Mouse (Mus musculus): ENCODE results near the gene Sfrp5. TPM values are rescaled to one million over a fixed set of nuclear protein-coding genes. Genes with fewer than 3 reads are reported as not detected.

Gene Sfrp5
- polyA plus RNA-seq, 2 experiments = 0.05 TPM; not detected in 1

- DNase-seq (ENCODE audit: low read depth in 3 of 3, low spot score in 3 of 3) (peak; percentile 33 to 50 (median 44)), ATAC-seq (ENCODE audit: insufficient read depth) (peak; percentile 71)
- TF ChIP-seq EP300 (IDR thresholded peaks at IDR 0.05; ENCODE audit: low read depth) (peak; percentile 64), CTCF (IDR thresholded peaks at IDR 0.05; ENCODE audit: low read depth) (no peak)
- Histone ChIP-seq H3K27me3 (ENCODE audit: control insufficient read depth, insufficient read depth, low read length) (no peaks in the 10 kb centered on the region), H3K4me3 (ENCODE audit: insufficient read depth in 1 of 2, low read depth in 2 of 2, low read length in 2 of 2) (no peak overlapping the region), H3K36me3 (replicated peaks; ENCODE audit: control insufficient read depth, insufficient read depth, low read depth) (peaks cover 3% of the 10 kb centered on the region), H3K9ac (replicated peaks) (0 out of 2 replicates have a peak overlapping the region, but pooled peaks have one; percentile 20), H3K4me1 (replicated peaks; ENCODE audit: control insufficient read depth in 2 of 2, insufficient read depth in 2 of 2, low read length in 1 of 2) (peaks cover 9 to 16% of the 10 kb centered on the region in 2 experiments), H3K27ac (peak overlapping the region; percentile 35), H3K4me2 (ENCODE audit: low read depth) (peak overlapping the region; percentile 32), H3K9me3 (ENCODE audit: control insufficient read depth, low read length) (no peaks in the 10 kb centered on the region)
- 13% methylated on average over 7 of the region's 7 CpGs for WGBS (ENCODE audit: insufficient replicate concordance)
Observed at GRCm38 (mm10) chr19:42176841-42177240, 25.2 kb downstream of the Sfrp5 start.

GRCm38 (mm10) chr19:42170025-42170969 is 31.8 kb downstream of the Sfrp5 start:
- 1% methylated on average over 54 of the region's 56 CpGs for WGBS (ENCODE audit: insufficient replicate concordance)
- TF ChIP-seq EP300 (IDR thresholded peaks at IDR 0.05; ENCODE audit: low read depth) (no peak), CTCF (IDR thresholded peaks at IDR 0.05; ENCODE audit: low read depth) (peak; percentile 24; the same call in 1 of the 2 replicates)
- ATAC-seq (ENCODE audit: insufficient read depth) (peak; percentile 90), DNase-seq (ENCODE audit: low read depth in 3 of 3, low spot score in 3 of 3) (peak; percentile 87 to 91 (median 89))
- H3K27me3 ChIP-seq (ENCODE audit: control insufficient read depth, insufficient read depth, low read length) = peaks cover 6% of the 10 kb centered on the region
- H3K9me3 ChIP-seq (ENCODE audit: control insufficient read depth, low read length) = no peaks in the 10 kb centered on the region
- H3K4me1 ChIP-seq (replicated peaks; ENCODE audit: control insufficient read depth in 2 of 2, insufficient read depth in 2 of 2, low read length in 1 of 2) = peaks cover 12 to 25% of the 10 kb centered on the region in 2 experiments
- peak overlapping the region; percentile 87 for H3K4me2 ChIP-seq (ENCODE audit: low read depth)
- H3K27ac ChIP-seq = peak overlapping the region; percentile 46
- no peaks in the 10 kb centered on the region for H3K36me3 ChIP-seq (replicated peaks; ENCODE audit: control insufficient read depth, insufficient read depth, low read depth)
- H3K4me3 ChIP-seq (ENCODE audit: insufficient read depth in 1 of 2, low read depth in 2 of 2, low read length in 2 of 2) = peak overlapping the region; percentile 64 to 71
- H3K9ac ChIP-seq (replicated peaks) = peak overlapping the region; percentile 81

GRCm38 (mm10) chr19:42169322-42169975 is 32.6 kb downstream of the Sfrp5 start:
- peak; percentile 52 to 67 (median 64) for DNase-seq (ENCODE audit: low read depth in 3 of 3, low spot score in 3 of 3)
- ATAC-seq (ENCODE audit: insufficient read depth) = peak; percentile 39; the same call in 1 of the 2 replicates

GRCm38 (mm10) chr19:42167489-42167888 is 34.6 kb downstream of the Sfrp5 start:
- H3K9me3 ChIP-seq (ENCODE audit: control insufficient read depth, low read length) = no peaks in the 10 kb centered on the region
- no peak overlapping the region for H3K27ac ChIP-seq
- no peak overlapping the region for H3K4me2 ChIP-seq (ENCODE audit: low read depth)
- peaks cover 12 to 25% of the 10 kb centered on the region in 2 experiments for H3K4me1 ChIP-seq (replicated peaks; ENCODE audit: control insufficient read depth in 2 of 2, insufficient read depth in 2 of 2, low read length in 1 of 2)
- no peak overlapping the region for H3K4me3 ChIP-seq (ENCODE audit: insufficient read depth in 1 of 2, low read depth in 2 of 2, low read length in 2 of 2)
- H3K27me3 ChIP-seq (ENCODE audit: control insufficient read depth, insufficient read depth, low read length) = peaks cover 6% of the 10 kb centered on the region
- 64% methylated on average over 9 of the region's 9 CpGs for WGBS (ENCODE audit: insufficient replicate concordance)
- no peak for TF ChIP-seq CTCF (IDR thresholded peaks at IDR 0.05; ENCODE audit: low read depth)
- TF ChIP-seq EP300 (IDR thresholded peaks at IDR 0.05; ENCODE audit: low read depth) = no peak
- no peak for DNase-seq (ENCODE audit: low read depth in 3 of 3, low spot score in 3 of 3)
- H3K9ac ChIP-seq (replicated peaks) = no peak overlapping the region
- no peaks in the 10 kb centered on the region for H3K36me3 ChIP-seq (replicated peaks; ENCODE audit: control insufficient read depth, insufficient read depth, low read depth)
- ATAC-seq (ENCODE audit: insufficient read depth) = no peak

More at GRCm38 (mm10) chr19:42169322-42169975, 32.6 kb downstream of the Sfrp5 start:
- Histone ChIP-seq H3K9me3 (ENCODE audit: control insufficient read depth, low read length) (no peaks in the 10 kb centered on the region), H3K4me3 (ENCODE audit: insufficient read depth in 1 of 2, low read depth in 2 of 2, low read length in 2 of 2) (peak overlapping the region in 1 of 2 experiments; percentile 71; a peak in 2 of 4 replicates), H3K36me3 (replicated peaks; ENCODE audit: control insufficient read depth, insufficient read depth, low read depth) (no peaks in the 10 kb centered on the region), H3K4me1 (replicated peaks; ENCODE audit: control insufficient read depth in 2 of 2, insufficient read depth in 2 of 2, low read length in 1 of 2) (peaks cover 12 to 25% of the 10 kb centered on the region in 2 experiments), H3K4me2 (ENCODE audit: low read depth) (peak overlapping the region; percentile 87), H3K27me3 (ENCODE audit: control insufficient read depth, insufficient read depth, low read length) (peaks cover 6% of the 10 kb centered on the region), H3K9ac (replicated peaks) (peak overlapping the region; percentile 42), H3K27ac (peak overlapping the region; percentile 46; the same call in 1 of the 2 replicates)
- TF ChIP-seq CTCF (IDR thresholded peaks at IDR 0.05; ENCODE audit: low read depth) (no peak), EP300 (IDR thresholded peaks at IDR 0.05; ENCODE audit: low read depth) (peak; percentile 79)
- WGBS (ENCODE audit: insufficient replicate concordance) = 34% methylated on average over 10 of the region's 10 CpGs

Measured in liver, embryonic 14.5 days (tissue).